Comparison of ENCODE assay signal across 16 mouse cellular contexts in genomic region chr9:63992761-63993160, GRCm38 (mm10). TPM values are rescaled to one million over a fixed set of nuclear protein-coding genes. Genes with fewer than 3 reads are reported as not detected.
A peak's percentile ranks its signal among the peaks of the same experiment; 100 is the strongest.
DNase-seq lines count a peak whose midpoint lies in the region; ATAC-seq and TF ChIP-seq lines count a peak whose summit lies in the region.
"Had no signal": no experiment of that assay in that cellular context is flagged by ENCODE, and none has a peak within 500 bp of the region (broad histone marks: within the 10 kb centered on the region; RNA-seq: fewer than 3 reads in every experiment).

No protein-coding gene starts in this region.

- H3K36me3 ChIP-seq in intestine, postnatal 0 days (ENCODE audit: control insufficient read depth, insufficient read depth), result peaks cover 19% of the 10 kb centered on the region
- H3K36me3 ChIP-seq in intestine, embryonic 15.5 days, result 0 out of 2 replicates have a peak, but pooled peaks cover 8% of the 10 kb centered on the region
- peaks cover 100% of the 10 kb centered on the region for H3K36me3 ChIP-seq in limb, embryonic 10.5 days

- H3K4me3 ChIP-seq in gastrocnemius, adult 2 months, result no peak overlapping the region
- no peak overlapping the region for H3K4me3 ChIP-seq in intestine, postnatal 0 days (ENCODE audit: low read depth, low read length)
- H3K4me3 ChIP-seq in intestine, embryonic 15.5 days (replicated peaks), result no peak overlapping the region
- no peak overlapping the region for H3K4me3 ChIP-seq in limb, embryonic 10.5 days
- H3K4me3 ChIP-seq: liver, embryonic 13.5 days; midbrain, embryonic 10.5 days had no signal

- no peaks in the 10 kb centered on the region for H3K9me3 ChIP-seq in intestine, postnatal 0 days (ENCODE audit: control insufficient read depth)
- H3K9me3 ChIP-seq in intestine, embryonic 15.5 days, result no peaks in the 10 kb centered on the region
- no peaks in the 10 kb centered on the region for H3K9me3 ChIP-seq in limb, embryonic 10.5 days (replicated peaks)
- H3K9me3 ChIP-seq: liver, embryonic 13.5 days; midbrain, embryonic 10.5 days had no signal

- no peak for ATAC-seq in intestine, postnatal 0 days
- ATAC-seq in intestine, embryonic 15.5 days, result no peak
- ATAC-seq: forebrain, embryonic 16.5 days; hindbrain, embryonic 16.5 days had no signal

- peak overlapping the region; percentile 29; the same call in 1 of the 2 replicates for H3K27ac ChIP-seq in gastrocnemius, adult 2 months
- no peak overlapping the region for H3K27ac ChIP-seq in intestine, postnatal 0 days (ENCODE audit: low read depth, low read length)
- H3K27ac ChIP-seq in intestine, embryonic 15.5 days, result no peak overlapping the region
- H3K27ac ChIP-seq in limb, embryonic 10.5 days, result peak overlapping the region; percentile 56
- H3K27ac ChIP-seq: liver, embryonic 13.5 days; midbrain, embryonic 10.5 days had no signal

- no peak for TF ChIP-seq CTCF in gastrocnemius, adult 2 months (IDR thresholded peaks at IDR 0.05)
- no peak for TF ChIP-seq CTCF in intestine, postnatal 0 days (IDR thresholded peaks at IDR 0.05; ENCODE audit: low read depth)

- no peak for DNase-seq in gastrocnemius, adult 2 months
- DNase-seq in gastrocnemius, postnatal 25 days, result no peak
- DNase-seq in NIH3T3 (ENCODE audit: low read depth), result peak; percentile 26
- DNase-seq in limb, embryonic 10.5 days (ENCODE audit: low spot score), result no peak
- no peak for DNase-seq in embryo, embryonic 10.5 days (ENCODE audit: low spot score)
- DNase-seq in cerebellum, adult 11-12 months, result no peak
- DNase-seq: cerebellum, adult 8-10 months; gastrocnemius, postnatal 14 days; kidney, postnatal 10 days; liver, embryonic 13.5 days; thymus, postnatal 36 days had no signal

- WGBS in intestine, postnatal 0 days, result 52% methylated on average over 4 of the region's 4 CpGs
- WGBS in intestine, embryonic 15.5 days, result 66% methylated on average over 4 of the region's 4 CpGs
- 74% methylated on average over 4 of the region's 4 CpGs for WGBS in limb, embryonic 10.5 days

- no peak overlapping the region for H3K4me2 ChIP-seq in intestine, postnatal 0 days (replicated peaks; ENCODE audit: low read depth)
- no peak overlapping the region for H3K4me2 ChIP-seq in intestine, embryonic 15.5 days (replicated peaks)
- H3K4me2 ChIP-seq: liver, embryonic 13.5 days had no signal

- 0 out of 2 replicates have a peak overlapping the region, but pooled peaks have one; percentile 2 for H3K9ac ChIP-seq in intestine, postnatal 0 days (ENCODE audit: low read depth, low read length)
- H3K9ac ChIP-seq in intestine, embryonic 15.5 days, result no peak overlapping the region
- H3K9ac ChIP-seq: liver, embryonic 13.5 days had no signal

- intact Hi-C loops in gastrocnemius, adult 2 months (cut with DNase I), result no loop called here

- no peaks in the 10 kb centered on the region for H3K27me3 ChIP-seq in intestine, postnatal 0 days (replicated peaks; ENCODE audit: control insufficient read depth, insufficient read depth, low read length)
- no peaks in the 10 kb centered on the region for H3K27me3 ChIP-seq in intestine, embryonic 15.5 days (replicated peaks)
- no peaks in the 10 kb centered on the region for H3K27me3 ChIP-seq in limb, embryonic 10.5 days (ENCODE audit: low read depth, poor library complexity, severe bottlenecking)
- H3K27me3 ChIP-seq: liver, embryonic 13.5 days had no signal

- peaks cover 10% of the 10 kb centered on the region; the same call in 1 of the 2 replicates for H3K4me1 ChIP-seq in intestine, postnatal 0 days (replicated peaks; ENCODE audit: control insufficient read depth, insufficient read depth, low read length)
- peaks cover 22% of the 10 kb centered on the region for H3K4me1 ChIP-seq in intestine, embryonic 15.5 days (replicated peaks)
- H3K4me1 ChIP-seq in limb, embryonic 10.5 days, result peaks cover 50% of the 10 kb centered on the region

RNA-seq across cellular contexts. Expression of gene Smad6, which starts 29.1 kb away (rescaled TPM):
- 1 to 10 TPM; 2.2 to 5.7 TPM for total RNA-seq in gastrocnemius, adult 2 months (2021)
- total RNA-seq in gastrocnemius, postnatal 25 days (2021), result 1 to 10 TPM; 2.8 to 5.2 TPM
- polyA plus RNA-seq in intestine, postnatal 0 days (2015; fragmentation: Nextera tagmentation; extraction: Ambion mirVana), result 5.4 and 6.1 TPM in 2 replicates
- polyA plus RNA-seq in intestine, embryonic 15.5 days (2015; fragmentation: Nextera tagmentation; extraction: Ambion mirVana), result 11.9 and 13.0 TPM in 2 replicates
- 10.9 and 11.4 TPM in 2 replicates for polyA plus RNA-seq in limb, embryonic 10.5 days (2016; fragmentation: Nextera tagmentation; extraction: Ambion mirVana)

Comparison
In these comparisons a context has a peak if more than half of its experiments do, and no peak if none do; other contexts are left out.
1. H3K27ac ChIP-seq: peak in gastrocnemius, adult 2 months (single experiment) and limb, embryonic 10.5 days (single experiment); none in intestine, postnatal 0 days (single experiment) and intestine, embryonic 15.5 days (single experiment).